Mouse (Mus musculus): Measurements from ENCODE around the gene Tfcp2l1.
"Not testable (repeated sequence)": the region's sequence is repeated elsewhere in the genome, so short reads cannot be mapped to it uniquely, and the experiment has no call there.

The Tfcp2l1 gene

DNA sequence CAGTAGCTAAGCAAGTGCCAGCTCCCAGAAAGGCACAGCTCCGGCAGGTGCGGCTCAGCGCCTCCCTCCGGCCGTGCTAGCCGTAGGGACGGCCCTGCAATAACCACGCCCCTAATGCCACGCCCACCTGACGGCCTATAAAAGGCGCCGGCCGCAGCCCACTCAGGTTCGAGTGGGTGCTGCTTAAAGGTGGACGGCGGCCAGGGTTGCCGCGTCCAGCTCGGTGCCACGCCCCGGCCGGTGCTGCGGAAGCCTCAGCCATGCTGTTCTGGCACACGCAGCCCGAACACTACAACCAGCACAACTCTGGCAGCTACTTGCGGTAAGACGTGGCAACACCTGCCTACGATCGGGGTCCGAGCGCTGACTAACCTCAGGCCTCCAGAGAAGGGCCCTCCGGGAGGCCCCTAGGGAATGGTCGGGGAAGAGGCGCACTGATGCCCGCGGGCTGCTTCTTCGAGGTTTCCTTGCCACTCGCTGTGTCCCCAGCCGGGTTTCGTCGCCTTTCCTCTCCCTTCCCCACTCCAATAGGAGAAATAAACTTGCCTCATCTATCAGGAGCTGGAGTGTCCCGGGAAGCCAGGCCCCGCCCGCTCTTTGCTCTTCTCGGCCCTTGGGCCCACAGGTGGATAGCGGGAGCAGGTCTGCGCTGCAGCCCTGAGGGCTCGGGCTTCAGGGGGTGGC, at the start of gene Tfcp2l1:
Gene Tfcp2l1 (plus strand): TSS at position 165 of the 684 bp plus-strand sequence.
- DNase-seq, result peak; percentile 85 to 86

DNA sequence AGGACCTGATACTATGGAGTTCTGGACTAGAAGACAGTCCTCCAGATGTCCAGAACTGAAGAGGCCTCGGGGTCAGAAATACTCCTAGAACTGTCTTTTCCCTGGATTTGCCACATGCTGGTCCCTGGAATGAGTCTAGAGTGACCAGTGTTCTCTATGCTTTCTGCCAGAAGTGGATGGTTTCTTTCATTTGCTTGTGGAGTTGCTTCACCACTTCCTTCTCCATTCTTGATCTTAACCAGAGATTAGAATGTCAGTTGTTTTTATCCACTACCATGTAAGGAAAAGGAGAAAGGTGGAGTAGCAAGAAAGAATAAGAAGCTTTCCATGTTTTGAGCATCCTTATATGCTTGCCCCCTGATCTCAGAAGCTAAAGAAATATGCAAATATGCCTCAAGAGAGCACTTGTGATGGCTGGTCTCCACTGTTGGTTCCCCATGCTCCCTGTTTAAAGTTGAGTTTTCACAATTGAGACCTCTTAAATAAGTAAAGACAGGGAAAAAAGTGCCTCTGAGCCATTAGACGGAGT, 47.5 kb upstream of the Tfcp2l1 start:
- no peak for DNase-seq

DNA sequence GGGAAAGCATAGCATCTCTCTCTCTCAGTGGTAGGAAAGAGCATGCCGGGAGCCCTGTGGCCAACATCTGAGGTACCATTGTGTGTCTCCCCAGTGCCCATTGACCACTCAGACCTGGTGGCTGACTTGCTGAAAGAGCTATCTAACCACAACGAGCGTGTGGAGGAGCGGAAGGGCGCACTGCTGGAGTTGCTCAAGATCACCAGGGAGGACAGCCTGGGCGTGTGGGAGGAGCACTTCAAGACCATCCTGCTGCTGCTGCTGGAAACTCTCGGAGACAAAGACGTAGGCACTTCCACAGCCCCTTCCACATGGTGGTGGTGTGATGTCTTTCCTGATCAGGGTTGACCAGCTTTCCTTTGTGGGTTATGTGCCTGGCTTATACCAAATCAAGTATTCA, 46.6 kb upstream of the Tfcp2l1 start:
- no peak for DNase-seq

DNA sequence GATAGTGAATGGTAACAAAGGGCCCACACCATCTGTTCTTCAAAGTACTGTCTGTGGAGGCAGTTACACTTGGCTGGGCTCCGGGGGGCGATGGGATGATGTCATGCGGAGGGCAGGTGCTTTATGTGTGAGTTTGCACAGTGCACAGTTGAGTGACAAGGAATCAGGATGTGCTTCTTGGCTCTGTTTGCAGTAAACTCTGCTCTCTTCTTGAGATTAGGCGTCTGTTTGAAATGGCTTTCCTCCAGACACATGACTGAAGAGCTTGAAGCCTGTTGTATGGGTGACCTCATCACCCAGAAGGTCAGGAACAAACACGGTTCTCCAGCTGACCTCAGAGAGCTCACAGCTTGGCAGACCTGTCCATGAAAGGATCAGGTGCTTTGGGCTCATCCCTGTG, 38.0 kb upstream of the Tfcp2l1 start:
- no peak for DNase-seq

DNA sequence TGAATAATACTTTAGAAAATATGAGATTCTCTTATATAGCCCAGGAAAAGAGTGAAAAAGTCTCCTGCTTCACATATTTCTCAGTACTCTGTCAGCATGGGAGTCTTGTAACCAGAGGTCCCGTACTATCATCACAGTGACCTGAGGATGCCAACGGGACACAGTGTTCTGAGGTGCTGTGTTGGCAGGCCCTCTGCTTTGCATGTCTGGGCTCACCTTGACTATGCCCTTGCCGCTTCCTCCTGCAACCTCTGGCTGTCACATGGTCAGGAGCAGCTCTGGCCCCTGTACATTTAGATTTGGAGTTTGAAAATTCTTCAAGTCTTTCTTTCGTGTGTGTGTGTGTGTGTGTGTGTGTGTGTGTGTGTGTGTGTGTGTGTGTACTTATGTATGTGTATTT, 34.8 kb upstream of the Tfcp2l1 start:
- DNase-seq, result no peak

DNA sequence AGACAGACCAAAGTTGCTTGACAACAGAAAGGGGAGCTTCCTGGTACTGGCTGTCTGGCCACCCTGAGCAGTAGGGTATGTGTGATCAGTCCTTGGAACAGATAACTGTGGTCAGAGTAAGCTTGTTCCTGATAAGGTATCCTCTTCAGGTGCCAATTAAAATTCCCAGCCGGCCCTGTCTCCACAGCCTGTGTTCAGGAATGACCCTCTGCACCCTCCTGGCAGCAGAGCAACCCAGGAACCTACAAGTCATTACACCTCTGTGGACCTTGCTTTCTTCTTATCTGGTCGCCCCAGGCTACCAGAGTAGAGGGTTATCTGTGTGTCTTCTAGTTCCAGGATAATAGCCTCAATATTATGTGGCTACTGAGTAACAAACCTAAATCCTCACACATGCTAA, 32.4 kb upstream of the Tfcp2l1 start:
- no peak for DNase-seq

DNA sequence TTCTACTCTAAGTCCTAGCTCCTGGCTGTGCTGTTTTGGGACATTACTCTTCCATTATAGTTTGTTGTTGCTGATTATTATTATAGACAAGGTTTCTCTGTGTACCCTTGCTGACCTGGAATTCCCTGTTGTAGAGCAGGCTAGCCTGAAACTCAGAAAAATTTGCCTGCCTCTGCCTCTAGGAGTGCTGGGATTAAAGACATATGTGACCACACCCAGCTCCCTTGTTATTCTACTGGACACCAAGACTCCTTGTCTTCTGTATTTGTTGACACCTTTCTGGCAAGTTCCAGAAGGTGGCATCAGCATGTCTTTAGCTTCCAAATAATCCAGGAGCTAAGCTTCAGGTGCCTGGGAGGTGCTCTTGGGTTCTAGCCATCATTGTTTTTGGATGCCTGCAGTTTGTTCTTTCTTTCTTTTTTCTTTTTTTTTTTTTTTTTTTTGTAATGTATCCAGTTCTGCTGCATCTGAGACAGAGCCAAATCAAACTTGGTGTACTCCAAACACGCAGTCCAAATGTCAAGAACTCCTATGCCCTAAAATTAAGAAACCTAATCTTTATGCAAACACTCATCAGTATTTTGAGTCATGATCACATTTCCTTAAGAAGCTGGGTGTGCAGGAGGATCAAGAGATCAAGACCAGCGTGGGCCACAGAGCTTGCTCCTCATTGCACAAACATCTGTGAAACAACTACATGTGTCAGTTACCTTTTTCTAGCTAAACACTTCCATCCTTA, 30.1 kb upstream of the Tfcp2l1 start:
- DNase-seq, result no peak

DNA sequence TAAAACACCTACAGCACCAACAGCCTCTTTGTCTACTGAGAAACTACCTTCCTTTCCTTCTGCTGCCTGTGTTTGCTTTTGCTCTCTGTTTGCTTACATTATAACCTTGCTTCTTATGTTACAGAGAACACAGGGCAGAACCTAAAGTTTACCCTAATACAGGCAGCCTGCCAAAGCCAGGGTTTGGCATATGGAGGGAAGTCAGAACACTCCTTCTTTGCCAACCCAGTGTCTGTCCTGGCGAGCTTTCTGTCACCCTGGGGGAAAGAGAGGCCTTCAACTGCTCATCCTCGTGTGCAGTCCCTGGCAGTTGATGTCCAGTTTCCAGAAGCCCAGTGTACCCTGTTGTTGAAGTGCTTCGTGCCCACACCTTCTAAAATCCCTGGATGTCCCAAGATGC, 29.4 kb upstream of the Tfcp2l1 start:
- peak; percentile 54 to 73 for DNase-seq

DNA sequence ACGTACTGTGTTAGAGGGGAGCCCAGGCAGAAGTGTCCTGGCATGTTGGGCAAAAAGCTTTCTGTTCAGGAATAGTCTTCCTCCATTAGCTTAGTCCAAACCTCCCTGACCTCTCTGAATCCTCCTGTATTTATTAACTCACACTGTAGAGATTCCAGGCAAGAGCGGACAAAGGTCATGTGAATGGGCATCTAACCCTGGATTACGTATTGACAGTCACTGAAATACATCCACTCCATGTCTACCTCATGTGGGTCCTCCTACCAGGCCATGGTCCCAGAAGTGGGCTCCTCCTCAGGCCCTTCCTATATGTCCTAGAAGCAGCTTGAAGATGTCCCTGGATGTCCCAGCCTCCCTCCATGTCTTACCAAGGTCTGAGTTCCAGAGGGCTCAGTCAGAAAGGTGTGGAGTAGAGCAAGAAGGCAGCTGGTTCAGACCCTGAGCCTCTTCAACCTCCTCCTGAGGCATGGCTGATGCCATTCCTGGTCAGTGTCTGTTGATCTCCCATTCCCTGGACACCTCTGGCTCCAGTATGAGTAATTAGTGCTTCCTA, 14.0 kb upstream of the Tfcp2l1 start:
- DNase-seq, result no peak

DNA sequence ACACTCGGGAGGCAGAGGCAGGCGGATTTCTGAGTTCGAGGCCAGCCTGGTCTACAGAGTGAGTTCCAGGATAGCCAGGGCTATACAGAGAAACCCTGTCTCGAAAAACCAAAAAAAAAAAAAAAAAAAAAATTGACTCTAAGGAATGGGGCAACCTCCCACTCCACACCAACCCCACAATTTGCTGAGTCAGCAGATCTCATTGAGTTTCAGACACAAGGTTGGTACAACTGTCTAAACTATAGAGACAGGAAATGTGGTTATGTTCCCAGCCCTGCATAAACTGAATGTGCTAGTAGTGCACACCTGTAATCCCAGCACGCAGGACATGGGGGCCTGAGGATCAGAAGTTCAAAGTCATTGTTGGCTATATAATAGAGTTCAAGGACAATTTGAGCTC, 6.7 kb upstream of the Tfcp2l1 start:
- not testable (repeated sequence) for DNase-seq

DNA sequence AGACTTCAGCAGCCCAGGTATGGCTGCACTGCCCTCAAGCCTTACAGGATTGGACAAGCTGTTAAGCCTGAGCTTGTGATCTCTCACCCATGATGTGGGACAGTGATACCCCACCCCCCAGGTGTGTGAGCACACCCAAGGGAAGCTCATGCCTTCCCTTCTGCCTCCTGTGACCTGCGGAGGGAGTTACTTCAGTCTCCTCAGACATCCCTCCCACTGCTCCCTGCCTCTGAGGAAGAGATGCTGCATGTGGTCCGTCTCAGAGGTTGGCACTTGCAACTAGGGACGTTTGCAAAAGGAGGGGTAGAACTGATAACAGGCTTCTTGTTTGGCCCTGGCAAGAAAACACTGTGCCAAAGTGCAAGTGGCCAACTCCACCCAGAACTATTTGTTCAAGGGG, 4.9 kb upstream of the Tfcp2l1 start:
- no peak for DNase-seq

DNA sequence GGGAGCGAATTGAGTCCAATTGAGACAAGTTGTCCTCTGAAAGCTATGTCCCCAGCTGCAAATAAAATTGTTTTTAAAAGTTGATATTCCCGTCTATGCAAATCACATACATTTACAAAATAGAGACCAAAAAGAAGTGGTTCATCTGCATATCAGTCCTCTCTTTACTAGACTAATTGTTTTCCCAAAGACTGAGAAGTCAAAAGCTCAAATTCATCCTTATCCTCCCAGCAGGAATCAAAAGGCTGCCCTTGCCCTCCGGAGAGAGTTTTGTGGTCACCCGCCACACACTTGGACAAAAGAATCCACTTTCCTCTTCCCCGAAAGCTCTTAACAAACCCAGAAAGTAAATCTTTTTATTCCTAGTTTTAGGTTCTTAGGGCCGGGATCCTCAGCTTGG, 2.3 kb upstream of the Tfcp2l1 start:
- DNase-seq, result no peak

DNA sequence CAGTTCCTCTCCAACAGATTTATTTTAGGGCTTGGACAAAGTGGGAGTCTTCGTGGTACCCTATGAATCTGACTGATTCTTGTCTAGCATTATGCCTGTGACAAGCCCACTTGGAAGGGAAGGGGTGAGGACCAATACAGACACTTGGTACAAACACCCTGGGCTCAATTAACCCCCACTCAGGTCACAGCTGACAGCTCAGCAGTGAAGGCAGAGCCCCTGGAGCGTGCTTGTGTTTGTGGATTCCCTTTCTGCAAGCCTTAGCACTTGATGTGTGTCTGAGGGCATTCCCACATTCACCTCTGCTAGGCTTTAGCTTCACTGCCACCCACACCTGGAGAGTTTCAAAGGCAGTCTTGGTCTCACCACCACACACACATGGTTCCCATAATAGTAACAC, 1.8 kb upstream of the Tfcp2l1 start:
- no peak for DNase-seq

DNA sequence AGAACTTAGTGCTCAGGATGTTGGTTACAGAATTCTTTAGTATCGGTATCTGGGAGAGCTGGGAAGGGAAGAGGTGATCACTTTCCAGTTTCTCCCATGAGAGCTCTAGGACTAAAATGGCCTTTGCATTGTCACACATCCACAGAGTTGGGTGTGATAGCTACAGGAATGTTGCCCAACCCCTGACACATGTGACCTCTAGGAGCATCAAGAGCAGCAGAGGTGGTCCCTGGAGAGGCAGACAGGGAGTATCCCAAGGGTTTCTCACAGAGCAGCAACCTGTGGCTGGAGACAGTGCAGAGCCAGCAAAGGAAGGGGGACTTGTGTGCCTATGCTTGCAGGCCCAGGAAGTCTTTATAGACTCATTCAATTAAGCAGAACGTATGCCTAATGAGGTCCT, 1.3 kb upstream of the Tfcp2l1 start:
- DNase-seq, result no peak

DNA sequence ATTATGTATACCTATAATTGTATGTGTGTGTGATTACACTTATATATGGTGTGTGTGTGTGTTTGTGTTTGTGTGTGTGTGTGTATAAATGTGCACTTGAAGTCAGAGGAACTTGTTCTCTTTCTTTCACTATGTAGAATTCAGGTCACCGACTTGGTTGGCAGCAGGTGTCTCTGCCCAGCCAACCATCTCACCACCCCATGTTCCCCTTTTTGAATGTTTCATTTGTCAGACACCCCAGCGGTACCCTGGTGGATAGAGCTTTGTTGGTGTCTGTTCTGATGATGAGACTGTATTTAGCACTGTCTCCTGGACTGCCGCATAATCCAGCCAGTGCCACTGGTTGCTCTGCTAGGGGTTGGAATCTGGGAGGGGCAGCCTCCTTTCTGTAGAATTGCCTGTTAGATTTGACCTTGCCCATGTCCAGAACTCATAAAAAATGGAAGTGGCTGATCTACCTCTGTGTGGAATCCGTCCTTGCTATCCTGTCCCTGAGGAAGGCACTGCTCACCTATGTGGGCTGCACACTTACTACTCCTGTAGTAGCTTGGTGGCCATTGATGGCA, 5.8 kb downstream of the Tfcp2l1 start:
- no peak for DNase-seq

DNA sequence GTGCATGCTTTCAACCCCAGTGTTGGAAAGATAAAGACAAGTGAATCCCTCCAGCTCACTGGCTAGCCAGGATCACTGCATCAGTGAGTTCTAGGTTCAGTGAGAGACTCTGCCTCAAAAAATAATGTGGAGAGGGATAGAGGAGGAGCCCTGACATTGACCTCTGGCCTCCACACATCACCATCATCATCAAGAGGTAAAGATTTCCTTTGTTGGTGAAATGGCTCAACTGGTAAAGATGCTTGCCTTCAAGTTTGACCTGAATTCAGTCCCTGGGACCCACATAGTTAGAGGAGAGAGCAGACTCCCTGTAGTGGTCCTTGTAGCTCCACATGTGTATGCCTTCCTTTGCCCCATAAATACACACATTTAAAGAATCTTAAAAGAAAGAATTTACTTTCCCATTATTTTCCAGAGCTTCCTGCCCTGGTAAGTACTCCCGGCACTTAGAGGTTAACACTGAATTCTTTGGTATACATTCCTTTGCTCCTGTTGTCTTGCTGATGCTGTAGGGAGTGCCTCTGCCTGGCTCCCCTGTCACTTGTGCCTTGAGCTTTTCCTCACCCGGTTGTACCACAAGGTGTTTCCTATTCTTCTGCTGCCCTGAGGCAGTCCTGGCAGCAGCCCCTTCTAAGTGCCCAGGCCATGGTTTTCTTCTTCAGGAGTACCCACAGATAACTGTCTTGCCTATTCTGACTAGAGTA, 14.7 kb downstream of the Tfcp2l1 start:
- DNase-seq, result no peak

DNA sequence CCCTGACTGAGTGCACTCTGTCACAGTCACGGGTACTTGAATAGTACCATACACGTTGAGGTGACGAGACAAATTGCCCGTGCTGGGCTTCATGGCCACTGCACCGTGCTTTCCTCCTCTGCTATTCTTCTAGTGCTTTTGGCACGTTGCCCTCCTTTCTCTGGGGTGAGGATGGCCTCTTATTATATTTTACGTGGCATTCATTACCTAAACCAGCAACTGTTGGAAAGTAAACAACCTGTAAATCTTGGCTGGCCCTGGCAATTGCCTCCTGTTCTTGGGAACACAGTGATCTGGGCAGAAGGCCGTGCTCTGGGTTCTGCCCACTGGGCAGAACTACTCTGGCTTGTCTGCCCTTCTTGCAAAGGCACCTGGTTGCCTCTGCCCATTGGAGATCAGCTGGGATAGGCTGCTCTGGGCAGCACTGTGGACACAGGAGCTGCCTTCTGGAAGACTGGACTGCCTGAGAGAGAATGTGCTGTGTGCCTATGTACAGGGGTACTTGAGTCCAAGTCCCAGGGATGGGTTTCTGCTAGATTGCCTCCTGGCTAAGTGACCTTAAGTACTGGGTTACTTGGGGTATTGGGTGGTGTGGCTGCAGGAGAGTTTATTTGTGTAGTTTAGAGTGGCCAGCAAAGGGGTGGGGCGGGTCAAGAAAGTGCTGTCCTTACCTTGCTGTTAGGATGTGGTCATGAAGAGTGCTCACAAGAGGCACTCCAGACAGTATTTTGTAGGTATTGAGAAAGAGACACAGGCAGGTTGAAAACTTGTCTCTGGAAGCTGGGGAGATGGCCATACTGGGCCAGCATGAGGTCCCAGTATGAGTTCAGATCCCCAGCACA, 15.6 kb downstream of the Tfcp2l1 start:
- DNase-seq, result no peak

DNA sequence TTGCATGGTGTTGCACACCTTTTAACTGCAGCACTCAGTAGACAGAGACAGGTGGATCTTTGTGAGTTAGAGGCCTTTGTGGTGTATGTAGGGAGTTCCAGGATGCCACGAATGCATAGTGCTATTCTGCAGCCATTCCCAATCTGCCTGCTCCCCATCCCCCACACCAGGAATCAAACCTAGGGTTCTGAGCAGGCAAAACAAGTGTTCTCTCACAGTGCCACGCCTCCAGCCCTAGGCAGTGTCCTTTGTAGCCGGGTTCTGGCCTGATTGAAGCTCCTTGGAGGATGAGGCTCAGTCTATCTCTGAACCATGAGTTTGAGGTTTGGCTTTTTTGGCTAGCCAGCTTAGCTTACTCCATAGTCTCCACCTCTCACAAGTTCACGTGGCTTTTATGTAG, 18.0 kb downstream of the Tfcp2l1 start:
- no peak for DNase-seq

DNA sequence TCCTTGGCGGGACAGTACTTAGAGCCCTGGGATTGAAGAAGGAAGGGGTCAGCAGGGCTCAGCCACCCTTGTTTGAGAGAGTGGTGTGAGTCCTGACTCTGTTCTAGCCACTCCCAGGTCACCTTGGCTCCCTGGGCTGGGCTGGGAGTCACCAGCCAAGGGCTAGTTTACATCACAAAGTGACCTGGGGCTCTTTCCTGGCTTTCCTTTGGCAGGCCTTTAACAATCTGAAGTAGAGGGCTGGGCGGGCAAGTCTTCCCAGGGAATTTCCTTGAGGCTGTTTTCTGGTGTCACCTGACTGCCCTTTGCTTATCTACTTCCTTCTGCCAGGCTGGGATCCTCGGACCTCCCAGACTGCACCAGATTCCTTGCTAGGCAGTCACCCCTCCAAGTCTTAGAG, 20.3 kb downstream of the Tfcp2l1 start:
- DNase-seq, result no peak

DNA sequence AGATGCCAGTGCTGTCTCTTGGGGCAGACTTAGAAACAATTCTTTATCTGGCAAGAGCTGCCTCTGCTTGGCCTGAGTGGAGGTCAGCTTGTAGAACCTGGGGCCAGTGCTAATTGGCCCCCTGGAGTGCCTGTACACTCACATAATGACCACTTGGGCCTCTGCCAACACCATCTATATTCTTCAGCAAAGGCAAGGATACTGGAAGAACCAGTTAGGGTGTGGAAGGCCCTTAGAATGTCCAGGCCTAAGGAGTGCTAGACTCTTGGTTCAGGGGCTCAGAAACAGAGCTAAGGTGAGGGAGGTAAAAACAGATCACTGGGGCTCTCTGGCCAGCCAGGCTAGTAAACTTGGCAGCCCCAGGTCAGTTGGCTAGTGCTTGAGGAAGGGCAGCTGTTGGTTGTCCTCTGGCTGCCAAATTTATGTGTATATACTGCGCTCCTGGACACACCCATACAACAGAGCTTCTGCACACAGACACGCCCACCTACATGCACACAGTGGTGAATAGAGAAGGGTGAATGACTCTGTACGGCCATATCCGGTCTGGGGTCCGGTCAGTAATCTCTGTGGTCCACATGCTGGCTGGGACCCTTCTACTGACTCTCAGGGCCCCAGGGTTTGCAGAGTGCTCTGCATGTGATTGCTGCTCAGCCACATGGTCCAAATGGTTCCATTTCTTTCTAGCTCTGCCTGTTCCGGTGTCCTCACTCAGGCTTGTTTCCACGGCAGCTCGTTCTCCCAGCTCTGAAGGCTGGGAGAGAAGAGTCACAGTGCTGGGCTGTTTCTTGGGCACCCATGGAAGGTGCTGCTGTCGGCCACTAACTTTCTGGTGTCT, 22.4 kb downstream of the Tfcp2l1 start:
- DNase-seq, result peak; percentile 27 to 39

DNA sequence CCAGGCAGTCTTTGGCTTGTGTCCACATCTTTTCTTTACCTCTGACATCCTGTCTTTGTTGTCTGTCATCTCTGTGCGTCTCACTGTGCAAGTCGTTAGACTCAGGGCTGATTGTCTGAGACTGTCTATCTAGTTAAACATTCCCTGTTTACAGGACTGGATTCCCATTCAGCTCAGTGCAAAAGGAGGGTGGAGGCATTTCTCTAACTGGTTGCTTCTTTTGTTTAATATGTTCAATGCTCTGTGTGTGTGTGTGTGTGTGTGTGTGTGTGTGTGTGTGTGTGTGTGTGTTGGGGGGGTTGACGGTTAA, 23.0 kb downstream of the Tfcp2l1 start:
- no peak for DNase-seq

All from cerebellum, postnatal 10 days (tissue).